Mouse (Mus musculus) embryonic facial prominence, embryonic 14.5 days (tissue): ENCODE results near the gene Khdc3. TPM values are rescaled to one million over a fixed set of nuclear protein-coding genes. Genes with fewer than 3 reads are reported as not detected.
A peak's percentile ranks its signal among the peaks of the same experiment; 100 is the strongest.

Experiments
- ATAC-seq: fragments of 200-750 bp; cut with Nextera tagmentation; 2 replicates; pipeline ENCODE4 v1.8.0; 2017; ENCODE audit warnings: low read depth, moderate number of reproducible peaks, moderate TSS enrichment
- DNase-seq: peaks from one replicate; pipeline ENCODE4 v3.0.0-alpha.2; 2015; ENCODE audit warnings: low spot score
- H3K27ac ChIP-seq: fragments of 300-500 bp; sonication (generic); replicated peaks from 2 replicates; pipeline ENCODE4 v1.5.1; 2014; ENCODE audit warnings: low read depth, mild to moderate bottlenecking, low read length, moderate library complexity
- H3K27me3 ChIP-seq: fragments of 300-500 bp; sonication (generic); replicated peaks from 2 replicates; pipeline ENCODE4 v1.6.1; 2014; ENCODE audit warnings: low read length; ENCODE audit not compliant: control insufficient read depth, insufficient read depth
- H3K36me3 ChIP-seq: fragments of 300-500 bp; sonication (generic); 2 replicates; pipeline ENCODE4 v1.6.1; 2014; ENCODE audit warnings: low read length, mixed read lengths; ENCODE audit not compliant: control insufficient read depth, insufficient read depth
- H3K4me1 ChIP-seq: fragments of 300-500 bp; sonication (generic); 2 replicates; pipeline ENCODE4 v1.6.1; 2014; ENCODE audit warnings: antibody characterized with exemption, low read length; ENCODE audit not compliant: control insufficient read depth, insufficient read depth
- H3K4me2 ChIP-seq: fragments of 300-500 bp; sonication (generic); 2 replicates; pipeline ENCODE4 v1.6.1; 2014; ENCODE audit warnings: low read depth, mild to moderate bottlenecking, low read length, moderate library complexity, mixed read lengths
- H3K4me3 ChIP-seq: fragments of 300-500 bp; sonication (generic); 2 replicates; pipeline ENCODE4 v1.5.1; 2014; ENCODE audit warnings: low read depth, mild to moderate bottlenecking, low read length
- H3K9ac ChIP-seq: fragments of 300-500 bp; sonication (generic); 2 replicates; pipeline ENCODE4 v1.6.1; 2014; ENCODE audit warnings: low read depth, mild to moderate bottlenecking, low read length, moderate library complexity, mixed read lengths
- H3K9me3 ChIP-seq: fragments of 300-500 bp; sonication (generic); 2 replicates; pipeline ENCODE4 v1.6.1; 2016; ENCODE audit warnings: low read length; ENCODE audit not compliant: control insufficient read depth
- WGBS: fragments of 180-500 bp; shearing (Covaris S2); extraction: QIAGEN DNeasy Blood & Tissue Kit; methylation state at CpG from one replicate; pipeline ENCODE4 v1.1.7; 2014; 5-methylcytosine and 5-hydroxymethylcytosine counted together
- polyA plus RNA-seq: library from polyadenylated mRNA; unstranded; fragments of >200 nt; fragmentation: Nextera tagmentation; extraction: Ambion mirVana; gene quantifications from 2 replicates; pipeline ENCODE4 v1.2.1, GENCODE M21; 2014

The Khdc3 gene
- polyA plus RNA-seq, 1 experiment from 2014 or later = 0.10 TPM

- H3K4me2 ChIP-seq = no peak overlapping the region
- no peak overlapping the region for H3K27ac ChIP-seq
- H3K36me3 ChIP-seq = no peaks in the 10 kb centered on the region
- DNase-seq = no peak
- no peak overlapping the region for H3K4me3 ChIP-seq
- no peaks in the 10 kb centered on the region for H3K4me1 ChIP-seq
- WGBS = 71% methylated on average over 16 of the region's 16 CpGs
- H3K9ac ChIP-seq = no peak overlapping the region
- no peaks in the 10 kb centered on the region for H3K9me3 ChIP-seq
- no peak for ATAC-seq
- H3K27me3 ChIP-seq = no peaks in the 10 kb centered on the region
These were observed 12.3 kb upstream of the Khdc3 start for GRCm38 (mm10) chr9:73089222-73089920.

- H3K4me2 ChIP-seq = no peak overlapping the region
- no peaks in the 10 kb centered on the region for H3K9me3 ChIP-seq
- no peaks in the 10 kb centered on the region for H3K36me3 ChIP-seq
- no peak overlapping the region for H3K4me3 ChIP-seq
- H3K27ac ChIP-seq = no peak overlapping the region
- ATAC-seq (no peak), DNase-seq (no peak)
- H3K4me1 ChIP-seq = no peaks in the 10 kb centered on the region
- no peaks in the 10 kb centered on the region; the same call in 1 of the 2 replicates for H3K27me3 ChIP-seq
- no peak overlapping the region for H3K9ac ChIP-seq
- 79% methylated on average over 10 of the region's 10 CpGs for WGBS
These were observed 11.5 kb upstream of the Khdc3 start for GRCm38 (mm10) chr9:73090121-73090520.

- Histone ChIP-seq H3K4me3 (no peak overlapping the region), H3K27ac (no peak overlapping the region), H3K36me3 (no peaks in the 10 kb centered on the region), H3K27me3 (no peaks in the 10 kb centered on the region; the same call in 1 of the 2 replicates), H3K4me1 (no peaks in the 10 kb centered on the region), H3K9me3 (no peaks in the 10 kb centered on the region), H3K9ac (no peak overlapping the region), H3K4me2 (no peak overlapping the region)
- WGBS = 0% methylated on average over 1 of the region's 1 CpGs
- DNase-seq (peak; percentile 70), ATAC-seq (0 out of 2 replicates have a peak, but pooled peaks have one; percentile 62)
These were observed 9.9 kb upstream of the Khdc3 start for GRCm38 (mm10) chr9:73091747-73092146.

GRCm38 (mm10) chr9:73094580-73094979 is 7.1 kb upstream of the Khdc3 start:
- ATAC-seq = peak; percentile 71; the same call in 1 of the 2 replicates

GRCm38 (mm10) chr9:73097898-73098297 is 3.7 kb upstream of the Khdc3 start:
- 71% methylated on average over 2 of the region's 2 CpGs for WGBS
- Histone ChIP-seq H3K36me3 (no peaks in the 10 kb centered on the region), H3K4me3 (no peak overlapping the region), H3K4me2 (no peak overlapping the region), H3K9ac (no peak overlapping the region), H3K27ac (no peak overlapping the region), H3K9me3 (no peaks in the 10 kb centered on the region), H3K4me1 (no peaks in the 10 kb centered on the region), H3K27me3 (peaks cover 13% of the 10 kb centered on the region)
- DNase-seq (no peak), ATAC-seq (no peak)

More at GRCm38 (mm10) chr9:73094580-73094979, 7.1 kb upstream of the Khdc3 start:
- Histone ChIP-seq H3K27me3 (no peaks in the 10 kb centered on the region; the same call in 1 of the 2 replicates), H3K27ac (no peak overlapping the region), H3K9ac (no peak overlapping the region), H3K4me2 (no peak overlapping the region), H3K36me3 (no peaks in the 10 kb centered on the region), H3K9me3 (no peaks in the 10 kb centered on the region), H3K4me1 (no peaks in the 10 kb centered on the region), H3K4me3 (no peak overlapping the region)
- 45% methylated on average over 17 of the region's 17 CpGs for WGBS
- DNase-seq = peak; percentile 48

GRCm38 (mm10) chr9:73102181-73102580 is 545 bp downstream of the Khdc3 start, which contains the start of gene Gm20509:
Gene Gm20509, plus strand, starts transcription at chr9:73102470.
- 92% methylated on average over 4 of the region's 4 CpGs for WGBS

GRCm38 (mm10) chr9:73103159-73103879 is 1.7 kb downstream of the Khdc3 start:
- DNase-seq (no peak), ATAC-seq (peak; percentile 68)
- H3K9ac ChIP-seq = peak overlapping the region; percentile 61
- H3K9me3 ChIP-seq = no peaks in the 10 kb centered on the region
- peaks cover 33% of the 10 kb centered on the region for H3K27me3 ChIP-seq
- no peak overlapping the region for H3K27ac ChIP-seq
- H3K4me1 ChIP-seq = peaks cover 8% of the 10 kb centered on the region; the same call in 1 of the 2 replicates
- WGBS = 11% methylated on average over 27 of the region's 60 CpGs
- peak overlapping the region; percentile 90 for H3K4me2 ChIP-seq
- peak overlapping the region; percentile 43 for H3K4me3 ChIP-seq
- H3K36me3 ChIP-seq = no peaks in the 10 kb centered on the region

More at GRCm38 (mm10) chr9:73102181-73102580, 545 bp downstream of the Khdc3 start, which contains the start of gene Gm20509:
- Histone ChIP-seq H3K4me3 (peak within 1 kb of the TSS; percentile 43), H3K4me2 (peak within 1 kb of the TSS; percentile 90), H3K27ac (no peak within 1 kb of the TSS), H3K36me3 (no peaks in the 10 kb centered on the region), H3K9ac (peak within 1 kb of the TSS; percentile 61), H3K4me1 (peaks cover 8% of the 10 kb centered on the region; the same call in 1 of the 2 replicates), H3K27me3 (peaks cover 33% of the 10 kb centered on the region), H3K9me3 (no peaks in the 10 kb centered on the region)
- DNase-seq = no peak
- ATAC-seq = no peak

- H3K4me3 ChIP-seq = peak overlapping the region; percentile 43
- H3K4me2 ChIP-seq = peak overlapping the region; percentile 90
- no peaks in the 10 kb centered on the region for H3K9me3 ChIP-seq
- peaks cover 8% of the 10 kb centered on the region; the same call in 1 of the 2 replicates for H3K4me1 ChIP-seq
- no peak for DNase-seq
- peak overlapping the region; percentile 61; the same call in 1 of the 2 replicates for H3K9ac ChIP-seq
- WGBS = 60% methylated on average over 3 of the region's 5 CpGs
- H3K27ac ChIP-seq = no peak overlapping the region
- no peak for ATAC-seq
- H3K27me3 ChIP-seq = peaks cover 33% of the 10 kb centered on the region
- H3K36me3 ChIP-seq = no peaks in the 10 kb centered on the region
These were observed 2.2 kb downstream of the Khdc3 start for GRCm38 (mm10) chr9:73103880-73104198.
